Mouse (Mus musculus) neural tube, embryonic 11.5 days (tissue): Measurements from ENCODE around the gene Hnrnpc. TPM values are rescaled to one million over a fixed set of nuclear protein-coding genes. Genes with fewer than 3 reads are reported as not detected.
"Not testable (repeated sequence)": the region's sequence is repeated elsewhere in the genome, so short reads cannot be mapped to it uniquely, and the experiment has no call there.

ENCODE experiments used
- ATAC-seq: fragments of 200-750 bp; cut with Nextera tagmentation; 2 replicates; pipeline ENCODE4 v1.8.0; 2017; ENCODE audit warnings: moderate number of reproducible peaks, mild to moderate bottlenecking, moderate TSS enrichment, moderate library complexity; ENCODE audit not compliant: insufficient read depth, low FRiP score, low TSS enrichment
- DNase-seq: peaks from one replicate; pipeline ENCODE4 v3.0.0-alpha.2; 2015; ENCODE audit warnings: low spot score
- H3K27ac ChIP-seq: fragments of 300-500 bp; sonication (generic); 2 replicates; pipeline ENCODE4 v1.5.1; 2014; ENCODE audit warnings: low read depth, mild to moderate bottlenecking, low read length
- H3K27me3 ChIP-seq: fragments of 300-500 bp; sonication (generic); 2 replicates; pipeline ENCODE4 v1.6.1; 2014; ENCODE audit warnings: mild to moderate bottlenecking, low read length, mixed read lengths; ENCODE audit not compliant: control insufficient read depth, insufficient read depth
- H3K36me3 ChIP-seq: fragments of 300-500 bp; sonication (generic); 2 replicates; pipeline ENCODE4 v1.6.1; 2014; ENCODE audit warnings: mild to moderate bottlenecking, low read length, moderate library complexity, mixed read lengths; ENCODE audit not compliant: control insufficient read depth, insufficient read depth
- H3K4me1 ChIP-seq: fragments of 300-500 bp; sonication (generic); 2 replicates; pipeline ENCODE4 v1.6.1; 2014; ENCODE audit warnings: low read length, mixed read lengths; ENCODE audit not compliant: control insufficient read depth, insufficient read depth
- H3K4me2 ChIP-seq: fragments of 300-500 bp; sonication (generic); 2 replicates; pipeline ENCODE4 v1.6.1; 2014; ENCODE audit warnings: low read depth, mild to moderate bottlenecking, moderate library complexity
- H3K4me3 ChIP-seq: fragments of 300-500 bp; sonication (generic); 2 replicates; pipeline ENCODE4 v1.5.1; 2014; ENCODE audit warnings: low read depth, low read length
- H3K9ac ChIP-seq: fragments of 300-500 bp; sonication (generic); 2 replicates; pipeline ENCODE4 v1.6.1; 2014; ENCODE audit warnings: mild to moderate bottlenecking, low read length
- H3K9me3 ChIP-seq: fragments of 300-500 bp; sonication (generic); 2 replicates; pipeline ENCODE4 v1.6.1; 2016; ENCODE audit warnings: low read length; ENCODE audit not compliant: control insufficient read depth
- WGBS: fragments of 180-500 bp; shearing (Covaris S2); extraction: QIAGEN DNeasy Blood & Tissue Kit; methylation state at CpG from one replicate; pipeline ENCODE4 v1.1.7; 2014; 5-methylcytosine and 5-hydroxymethylcytosine counted together
- polyA plus RNA-seq: library from polyadenylated mRNA; unstranded; fragments of >200 nt; fragmentation: Nextera tagmentation; extraction: Ambion mirVana; gene quantifications from 2 replicates; pipeline ENCODE4 v1.2.1, GENCODE M21; 2014

The Hnrnpc gene
- polyA plus RNA-seq, 1 experiment from 2014 or later, result 901 TPM

DNA sequence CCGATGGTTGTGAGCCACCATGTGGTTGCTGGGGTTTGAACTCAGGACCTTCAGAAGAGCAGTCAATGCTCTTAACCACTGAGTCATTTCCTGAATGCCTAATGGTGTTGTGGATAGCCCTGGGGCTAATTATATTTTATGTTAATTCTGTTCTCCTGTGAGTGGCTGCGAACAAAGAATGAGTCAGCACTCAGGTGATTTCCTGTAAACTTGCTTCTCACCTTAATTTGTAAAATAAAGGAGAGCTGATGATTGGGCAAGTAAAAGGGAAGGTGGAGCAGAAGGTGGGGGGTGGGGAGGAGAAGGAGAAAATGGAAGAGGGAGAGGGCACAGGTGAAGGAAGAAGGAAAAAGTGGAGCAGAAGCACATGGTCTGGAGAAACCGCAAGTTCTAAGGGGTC lies 51.1 kb downstream of the Hnrnpc start:
- H3K4me3 ChIP-seq, H3K36me3 ChIP-seq, H3K9me3 ChIP-seq, H3K9ac ChIP-seq, H3K27me3 ChIP-seq, H3K4me1 ChIP-seq, H3K27ac ChIP-seq, ATAC-seq, DNase-seq, H3K4me2 ChIP-seq: not testable (repeated sequence)
- WGBS, result 90% methylated on average over 3 of the region's 3 CpGs

GRCm38 (mm10) chr14:52045966-52046565 lies 57.8 kb downstream of the Hnrnpc start:
- DNase-seq (no peak), ATAC-seq (no peak)
- Histone ChIP-seq H3K4me2 (no peak overlapping the region), H3K36me3 (no peaks in the 10 kb centered on the region), H3K9ac (no peak overlapping the region), H3K9me3 (no peaks in the 10 kb centered on the region), H3K27ac (no peak overlapping the region), H3K4me3 (no peak overlapping the region), H3K4me1 (no peaks in the 10 kb centered on the region), H3K27me3 (no peaks in the 10 kb centered on the region)
- 75% methylated on average over 9 of the region's 9 CpGs for WGBS

- no peak overlapping the region for H3K9ac ChIP-seq
- no peaks in the 10 kb centered on the region for H3K36me3 ChIP-seq
- 8% methylated on average over 8 of the region's 8 CpGs for WGBS
- H3K27me3 ChIP-seq, result no peaks in the 10 kb centered on the region
- H3K4me2 ChIP-seq, result no peak overlapping the region
- peak; percentile 54 for DNase-seq
- no peaks in the 10 kb centered on the region for H3K4me1 ChIP-seq
- no peak overlapping the region for H3K4me3 ChIP-seq
- no peak overlapping the region for H3K27ac ChIP-seq
- 0 out of 2 replicates have a peak, but pooled peaks have one; percentile 60 for ATAC-seq
- no peaks in the 10 kb centered on the region for H3K9me3 ChIP-seq
Observed at GRCm38 (mm10) chr14:52044901-52045678, 58.7 kb downstream of the Hnrnpc start.

- Histone ChIP-seq H3K9ac (no peak overlapping the region), H3K9me3 (no peaks in the 10 kb centered on the region), H3K4me3 (no peak overlapping the region), H3K36me3 (no peaks in the 10 kb centered on the region), H3K4me2 (no peak overlapping the region), H3K4me1 (no peaks in the 10 kb centered on the region), H3K27me3 (no peaks in the 10 kb centered on the region), H3K27ac (no peak overlapping the region)
- ATAC-seq (no peak), DNase-seq (no peak)
- 81% methylated on average over 6 of the region's 6 CpGs for WGBS
Observed at GRCm38 (mm10) chr14:52043446-52043845, 60.4 kb downstream of the Hnrnpc start.

GRCm38 (mm10) chr14:52042359-52042758 lies 61.5 kb downstream of the Hnrnpc start, which contains the start of gene Olfr221:
Gene Olfr221, minus strand, starts transcription at chr14:52042459.
- not testable (repeated sequence) for H3K4me1 ChIP-seq, H3K4me2 ChIP-seq, H3K9ac ChIP-seq, H3K27ac ChIP-seq, H3K9me3 ChIP-seq, H3K36me3 ChIP-seq, H3K27me3 ChIP-seq, H3K4me3 ChIP-seq, ATAC-seq, DNase-seq
- WGBS, result 74% methylated on average over 3 of the region's 3 CpGs

DNA sequence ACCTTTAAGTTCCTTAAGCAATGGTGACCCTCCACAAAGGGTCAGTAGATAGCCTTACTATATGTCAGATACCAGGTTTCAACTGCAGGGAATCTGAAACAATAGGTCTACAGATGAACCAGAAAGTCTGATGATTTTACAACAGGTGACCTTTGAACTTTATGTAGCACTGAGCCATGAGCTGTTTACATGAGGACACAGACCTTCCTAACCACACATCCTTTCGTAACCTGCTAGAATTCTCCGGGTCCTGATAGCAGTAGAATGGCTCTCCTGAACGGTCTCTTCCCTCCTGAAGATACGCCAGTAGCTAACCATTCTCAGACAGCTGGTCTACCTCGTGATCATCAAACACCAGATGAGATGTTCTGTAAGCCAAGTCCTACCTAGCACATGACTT lies 64.5 kb downstream of the Hnrnpc start:
- H3K27ac ChIP-seq, result no peak overlapping the region
- no peaks in the 10 kb centered on the region for H3K4me1 ChIP-seq
- H3K9me3 ChIP-seq, result no peaks in the 10 kb centered on the region
- H3K36me3 ChIP-seq, result no peaks in the 10 kb centered on the region
- H3K27me3 ChIP-seq, result no peaks in the 10 kb centered on the region
- DNase-seq (no peak), ATAC-seq (no peak)
- no peak overlapping the region for H3K4me3 ChIP-seq
- H3K9ac ChIP-seq, result no peak overlapping the region
- 89% methylated on average over 5 of the region's 5 CpGs for WGBS
- H3K4me2 ChIP-seq, result no peak overlapping the region

- no peak overlapping the region for H3K9ac ChIP-seq
- H3K9me3 ChIP-seq, result no peaks in the 10 kb centered on the region
- WGBS, result 92% methylated on average over 6 of the region's 6 CpGs
- H3K4me2 ChIP-seq, result no peak overlapping the region
- H3K4me3 ChIP-seq, result no peak overlapping the region
- ATAC-seq, result no peak
- H3K36me3 ChIP-seq, result no peaks in the 10 kb centered on the region
- no peaks in the 10 kb centered on the region for H3K4me1 ChIP-seq
- no peak for DNase-seq
- no peak overlapping the region for H3K27ac ChIP-seq
- no peaks in the 10 kb centered on the region for H3K27me3 ChIP-seq
Observed at GRCm38 (mm10) chr14:52035926-52036325, 67.9 kb downstream of the Hnrnpc start.

GRCm38 (mm10) chr14:52026342-52026741 lies 77.5 kb downstream of the Hnrnpc start:
- H3K27ac ChIP-seq, result no peak overlapping the region
- 92% methylated on average over 4 of the region's 4 CpGs for WGBS
- no peaks in the 10 kb centered on the region for H3K36me3 ChIP-seq
- no peak overlapping the region for H3K4me2 ChIP-seq
- no peak for DNase-seq
- no peak for ATAC-seq
- no peak overlapping the region for H3K4me3 ChIP-seq
- no peaks in the 10 kb centered on the region for H3K9me3 ChIP-seq
- H3K9ac ChIP-seq, result no peak overlapping the region
- peaks cover 11% of the 10 kb centered on the region; the same call in 1 of the 2 replicates for H3K4me1 ChIP-seq
- H3K27me3 ChIP-seq, result no peaks in the 10 kb centered on the region

- ATAC-seq, result no peak
- H3K36me3 ChIP-seq, result no peaks in the 10 kb centered on the region
- WGBS, result 84% methylated on average over 2 of the region's 2 CpGs
- peaks cover 17% of the 10 kb centered on the region for H3K4me1 ChIP-seq
- H3K27ac ChIP-seq, result no peak overlapping the region
- DNase-seq, result no peak
- no peak overlapping the region for H3K4me3 ChIP-seq
- no peak overlapping the region for H3K9ac ChIP-seq
- H3K27me3 ChIP-seq, result no peaks in the 10 kb centered on the region
- no peak overlapping the region for H3K4me2 ChIP-seq
- H3K9me3 ChIP-seq, result no peaks in the 10 kb centered on the region
Observed at GRCm38 (mm10) chr14:52024133-52024532, 79.7 kb downstream of the Hnrnpc start.
